Mouse (Mus musculus): ENCODE measurements at regions not wholly inside any gene's neighbourhood (a gene's known extent, or its start where the extent isn't known, plus 50 kb on each side); places are given as distances from the start of the nearest gene placed in this dataset.
A peak's percentile ranks its signal among the peaks of the same experiment; 100 is the strongest.

DNA sequence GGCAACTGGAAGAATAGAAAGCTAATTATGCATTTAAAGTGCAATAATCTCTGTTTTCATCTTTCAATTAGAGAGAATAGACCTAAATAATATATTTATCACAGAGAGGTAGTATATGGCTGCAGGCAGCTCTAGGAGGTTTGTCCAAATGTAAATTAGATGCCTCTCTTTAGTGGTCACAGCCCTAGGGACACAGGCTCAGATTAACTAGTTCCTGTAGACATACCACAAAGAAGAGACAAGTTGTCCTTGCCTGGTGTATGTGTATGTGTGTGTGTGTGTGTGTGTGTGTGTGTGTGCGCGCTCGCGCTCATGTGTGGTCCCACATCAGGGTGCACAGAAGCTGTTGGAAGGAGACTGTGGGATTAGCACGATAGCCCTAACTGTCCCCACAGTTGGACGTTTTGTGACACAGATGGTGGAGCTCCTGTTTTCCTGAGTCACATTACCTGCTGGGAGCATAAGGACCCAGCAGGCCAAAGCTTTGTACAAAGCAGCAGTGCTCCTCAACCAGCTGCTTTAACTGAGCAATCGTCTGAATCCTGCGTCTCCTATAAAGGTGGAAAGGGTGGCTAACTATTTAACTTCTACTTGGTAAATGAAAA is 138.5 kb upstream of the Lyplal1 start:
- intact Hi-C loops (cut with DNase I), result no loop called here
- no peak for DNase-seq

DNA sequence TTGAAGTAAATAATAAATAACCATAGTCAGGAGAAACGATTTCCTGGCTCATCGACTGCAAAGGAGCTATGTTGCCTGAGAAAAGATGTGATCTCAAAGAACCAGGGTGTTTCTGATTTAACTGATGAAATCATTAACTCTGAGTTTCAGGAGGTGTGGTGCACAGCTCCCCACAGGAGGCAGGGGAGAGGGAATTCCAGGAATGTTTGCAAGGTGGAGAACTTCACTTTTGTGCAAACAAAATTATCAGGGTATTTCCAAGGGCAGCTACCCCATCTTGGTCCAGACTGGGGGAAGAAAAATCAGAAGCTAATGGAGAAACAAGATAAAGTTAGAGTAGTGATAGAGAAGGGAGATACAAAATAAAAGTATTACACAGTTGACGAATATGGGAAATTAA is 137.4 kb upstream of the Lyplal1 start:
- intact Hi-C loops (cut with DNase I), result no loop called here
- DNase-seq, result no peak

DNA sequence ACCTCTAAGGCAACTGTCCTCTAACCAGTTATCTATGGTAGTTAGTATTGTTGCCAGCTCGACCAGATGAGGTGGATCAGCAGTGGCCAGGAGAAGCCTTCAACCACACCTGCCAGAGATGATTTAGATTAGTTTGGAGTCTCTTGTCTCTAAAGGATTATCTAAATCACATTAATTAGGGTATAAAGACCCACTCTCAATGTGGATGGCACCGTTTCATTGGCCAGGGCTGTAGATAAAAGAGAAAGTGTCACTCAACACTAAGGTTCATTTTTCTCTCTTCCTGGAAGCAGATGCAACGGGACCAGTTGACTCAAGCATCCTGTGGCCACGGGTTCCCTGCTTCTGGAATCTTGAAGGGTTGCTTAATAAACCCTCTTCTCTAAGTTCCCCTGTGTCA is 135.4 kb upstream of the Lyplal1 start:
- no peak for DNase-seq
- intact Hi-C loops (cut with DNase I), result no loop called here

DNA sequence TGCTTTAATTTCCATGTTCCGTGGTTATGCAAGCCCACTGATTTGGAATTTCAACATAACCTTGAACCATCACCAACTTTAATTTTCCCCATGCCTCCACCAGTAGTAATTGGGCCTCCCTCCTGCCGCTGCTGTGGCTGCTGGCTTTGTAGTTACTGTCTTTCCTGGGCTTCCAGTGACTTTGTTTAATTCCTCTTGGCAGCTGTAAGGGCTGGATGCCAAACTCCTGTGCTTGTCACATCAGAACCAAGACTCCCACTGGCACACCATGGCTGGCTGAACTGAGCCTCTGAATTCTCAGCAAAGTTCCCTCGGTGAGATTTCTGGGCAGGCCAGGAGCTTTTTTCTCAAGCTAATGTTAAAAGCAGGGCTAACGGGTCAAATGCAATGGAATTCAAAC is 133.2 kb upstream of the Lyplal1 start:
- intact Hi-C loops (cut with DNase I), result no loop called here
- DNase-seq, result peak; percentile 13 to 35

DNA sequence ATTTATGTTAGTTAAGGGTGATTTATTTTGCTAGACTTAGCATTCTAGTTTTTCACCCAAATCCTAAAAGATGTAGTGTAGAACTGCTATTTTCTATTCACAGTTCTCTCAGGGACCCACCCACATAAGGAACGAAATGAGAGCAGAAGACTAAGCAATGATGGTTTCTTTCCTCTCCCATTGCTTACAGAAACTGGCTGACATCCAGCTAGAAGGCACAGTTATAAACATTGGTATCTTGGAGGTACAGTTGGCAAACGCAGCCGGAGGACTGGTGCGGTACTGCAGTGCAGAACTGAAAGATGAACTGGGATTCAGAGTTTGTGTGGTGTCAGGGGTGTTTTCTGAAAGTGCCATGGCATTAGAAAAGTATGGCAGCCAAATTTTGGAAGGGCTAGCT is 132.1 kb upstream of the Lyplal1 start:
- intact Hi-C loops (cut with DNase I), result no loop called here
- no peak for DNase-seq

- intact Hi-C loops (cut with DNase I), result no loop called here
- no peak for DNase-seq
Observed at GRCm38 (mm10) chr1:186245723-186246440, 128.8 kb upstream of the Lyplal1 start.

- intact Hi-C loops (cut with DNase I), result loop anchor here (2.0 kb wide), 1 partner anchor 472 kb away; no protein-coding TSS in a partner anchor
- DNase-seq, result peak in 1 of 2 experiments; percentile 26
Observed at GRCm38 (mm10) chr1:186241112-186241511, 124.0 kb upstream of the Lyplal1 start.

DNA sequence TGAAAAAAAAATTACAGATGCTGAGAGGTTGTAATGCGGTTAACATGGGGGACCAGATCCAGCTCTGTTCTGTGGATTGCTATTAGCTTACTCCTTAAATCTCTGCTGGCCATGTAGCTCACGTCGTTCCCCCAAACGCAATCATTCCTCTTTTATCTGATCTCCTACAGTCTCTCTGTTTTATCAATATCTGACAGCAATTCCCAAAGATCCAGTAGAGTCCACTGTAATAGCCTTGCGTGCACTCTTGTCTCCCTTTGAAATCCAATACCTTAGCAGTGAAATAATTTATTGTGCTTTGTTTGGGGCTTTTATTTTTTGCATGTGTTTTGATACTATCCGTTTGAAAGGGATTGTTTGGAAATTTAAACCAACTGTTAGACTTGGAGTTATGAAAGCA is 120.4 kb upstream of the Lyplal1 start:
- DNase-seq, result no peak
- intact Hi-C loops (cut with DNase I), result no loop called here

- intact Hi-C loops (cut with DNase I), result no loop called here
- DNase-seq, result no peak
Observed at GRCm38 (mm10) chr1:186236267-186237020, 119.3 kb upstream of the Lyplal1 start.

DNA sequence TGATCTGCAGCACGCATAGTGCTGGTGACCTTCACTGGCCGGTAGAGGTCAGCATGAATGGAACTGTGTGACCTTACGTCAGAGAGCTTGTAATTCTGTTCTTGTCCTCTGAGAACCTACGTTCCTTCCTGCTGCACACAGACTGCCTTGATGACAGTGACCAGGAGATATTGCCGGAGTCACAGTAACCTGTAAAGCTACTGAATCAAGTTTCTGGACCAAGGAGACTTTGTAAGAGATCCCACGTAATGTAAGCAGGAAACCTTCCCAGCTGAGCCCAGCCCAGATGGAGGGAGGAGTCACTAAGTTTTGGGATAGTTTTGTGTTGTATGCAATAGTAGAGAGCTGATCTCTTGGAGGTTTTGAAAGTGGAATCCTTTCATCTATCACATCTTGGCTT is 117.4 kb upstream of the Lyplal1 start:
- DNase-seq, result no peak
- intact Hi-C loops (cut with DNase I), result no loop called here

DNA sequence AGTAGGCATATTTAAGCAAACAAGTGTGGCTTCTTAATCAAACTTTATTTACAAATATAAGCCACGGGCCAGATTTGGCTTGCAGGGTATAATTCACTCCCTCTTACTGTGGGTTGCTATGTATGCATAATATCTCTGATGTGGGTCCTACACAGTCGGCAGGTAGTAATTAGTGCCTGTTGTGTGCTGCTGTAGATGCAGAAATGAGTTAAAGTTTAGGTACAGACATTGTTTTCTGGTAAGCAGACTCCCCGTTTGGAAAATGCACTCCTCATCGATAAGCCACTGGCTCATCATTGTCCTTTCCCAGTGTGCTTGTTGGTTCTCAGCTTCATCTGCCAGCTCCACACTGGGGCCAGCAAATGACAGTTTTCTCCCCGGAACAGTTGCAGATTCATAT is 113.4 kb upstream of the Lyplal1 start:
- no peak for DNase-seq
- intact Hi-C loops (cut with DNase I), result no loop called here

DNA sequence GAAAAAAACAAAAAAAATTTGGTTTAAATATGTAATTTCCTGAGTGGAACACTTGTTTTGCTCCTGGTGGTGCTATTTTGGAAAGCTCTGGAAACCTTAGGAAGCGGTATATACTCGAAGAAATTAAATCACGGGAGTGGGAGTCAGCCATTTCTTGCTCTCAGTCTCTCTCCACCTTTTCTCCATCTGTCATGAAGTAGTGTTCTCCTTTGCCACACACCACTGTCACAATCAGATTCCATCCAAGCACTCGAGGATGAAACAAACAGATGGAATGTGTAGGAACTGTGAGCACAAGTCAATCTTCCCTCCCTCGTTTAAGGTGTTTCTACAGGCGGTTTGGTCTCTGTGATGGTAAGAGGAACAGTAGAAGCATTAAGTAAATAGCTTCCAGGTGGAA is 112.7 kb upstream of the Lyplal1 start:
- no peak for DNase-seq
- intact Hi-C loops (cut with DNase I), result no loop called here

- DNase-seq, result peak; percentile 9 to 39
- intact Hi-C loops (cut with DNase I), result no loop called here
Observed at GRCm38 (mm10) chr1:186228396-186228795, 111.3 kb upstream of the Lyplal1 start.

- intact Hi-C loops (cut with DNase I), result no loop called here
- DNase-seq, result no peak
Observed at GRCm38 (mm10) chr1:186224231-186224630, 107.1 kb upstream of the Lyplal1 start.

DNA sequence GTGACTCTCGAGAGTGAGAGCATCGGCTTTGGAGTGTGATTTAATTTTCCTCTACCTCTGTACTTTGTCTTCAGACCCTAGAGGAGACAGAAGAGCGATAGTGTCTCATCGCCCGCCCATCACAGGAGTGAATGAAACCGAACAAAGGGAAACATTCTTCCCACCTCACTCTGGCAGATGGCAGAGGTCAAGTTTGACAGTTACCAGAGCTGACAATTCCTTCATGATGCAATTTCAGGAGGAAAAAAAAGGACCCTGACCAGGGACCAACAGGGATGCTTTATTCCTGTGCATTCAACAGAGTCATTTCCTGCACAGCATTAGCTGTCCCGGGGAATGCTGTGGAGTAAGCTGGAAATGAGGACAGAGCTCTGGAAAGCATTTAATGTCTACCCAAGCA is 106.3 kb upstream of the Lyplal1 start:
- intact Hi-C loops (cut with DNase I), result no loop called here

GRCm38 (mm10) chr1:186218995-186219394 is 101.9 kb upstream of the Lyplal1 start:
- DNase-seq, result no peak
- intact Hi-C loops (cut with DNase I), result no loop called here

More for the DNA sequence above, 106.3 kb upstream of the Lyplal1 start:
- DNase-seq, result no peak

DNA sequence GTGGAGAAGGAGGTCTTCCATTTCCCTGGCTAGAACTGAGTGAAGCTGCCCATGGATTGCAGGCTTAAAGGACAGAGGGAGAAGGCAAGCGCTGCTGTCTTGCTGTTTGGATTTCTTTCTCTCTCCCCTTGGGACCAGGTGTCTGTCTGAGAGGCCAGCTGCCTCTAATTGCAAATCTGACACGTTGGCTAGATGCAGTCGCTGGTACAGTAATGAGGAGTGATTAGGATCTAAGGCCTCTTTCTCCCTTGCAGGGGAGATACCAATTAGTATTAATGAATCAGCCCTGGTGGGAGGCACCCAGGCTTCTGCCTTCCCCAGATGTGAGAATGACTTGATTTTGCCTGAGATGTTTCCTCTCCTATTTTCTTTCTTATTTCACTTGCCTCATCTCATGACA is 100.1 kb upstream of the Lyplal1 start:
- intact Hi-C loops (cut with DNase I), result no loop called here

GRCm38 (mm10) chr1:186204151-186204550 is 87.0 kb upstream of the Lyplal1 start:
- DNase-seq, result no peak
- intact Hi-C loops (cut with DNase I), result no loop called here

More for the DNA sequence above, 100.1 kb upstream of the Lyplal1 start:
- no peak for DNase-seq

GRCm38 (mm10) chr1:186202536-186202935 is 85.4 kb upstream of the Lyplal1 start:
- no peak for DNase-seq
- intact Hi-C loops (cut with DNase I), result no loop called here

DNA sequence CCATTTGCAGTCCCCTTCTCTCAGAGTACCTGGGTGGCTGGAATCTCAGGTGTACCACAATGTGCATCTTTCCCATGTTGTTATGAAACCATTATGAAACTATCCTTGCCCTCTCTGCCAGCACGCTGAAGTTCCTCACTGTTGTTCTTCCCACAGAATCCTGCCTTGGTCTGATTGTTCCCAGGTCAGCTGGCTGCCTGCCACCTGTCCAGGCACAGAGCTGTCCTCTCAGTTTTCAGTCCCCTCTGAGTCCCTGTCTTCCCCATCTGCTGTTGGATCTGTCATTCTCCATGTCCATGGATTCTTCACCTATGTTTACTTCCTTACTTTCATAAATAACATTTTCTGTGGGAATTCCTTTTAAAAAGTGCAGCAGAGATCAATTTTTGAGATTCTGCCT is 81.3 kb upstream of the Lyplal1 start:
- intact Hi-C loops (cut with DNase I), result no loop called here
- no peak for DNase-seq

DNA sequence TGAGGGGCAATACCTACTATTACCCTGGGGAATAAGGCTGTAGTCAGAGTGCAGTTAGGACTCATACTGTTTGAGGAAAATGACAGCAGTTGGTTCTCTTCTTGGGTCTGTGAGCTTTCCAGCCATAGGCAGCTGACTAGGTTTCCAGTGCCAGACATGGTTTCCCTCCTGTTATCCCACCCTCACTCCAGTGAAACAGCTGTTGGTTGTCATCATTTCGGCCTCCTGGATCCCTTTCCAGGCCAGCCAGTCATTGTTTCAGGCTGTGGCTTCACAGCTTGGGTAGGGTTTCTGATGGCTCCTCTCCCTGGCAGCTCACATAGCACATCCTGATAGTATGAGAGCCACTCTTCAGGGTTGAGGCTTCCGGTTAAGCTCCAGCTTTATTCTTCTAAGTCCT is 79.9 kb upstream of the Lyplal1 start:
- intact Hi-C loops (cut with DNase I), result no loop called here
- DNase-seq, result peak; percentile 48 to 68

DNA sequence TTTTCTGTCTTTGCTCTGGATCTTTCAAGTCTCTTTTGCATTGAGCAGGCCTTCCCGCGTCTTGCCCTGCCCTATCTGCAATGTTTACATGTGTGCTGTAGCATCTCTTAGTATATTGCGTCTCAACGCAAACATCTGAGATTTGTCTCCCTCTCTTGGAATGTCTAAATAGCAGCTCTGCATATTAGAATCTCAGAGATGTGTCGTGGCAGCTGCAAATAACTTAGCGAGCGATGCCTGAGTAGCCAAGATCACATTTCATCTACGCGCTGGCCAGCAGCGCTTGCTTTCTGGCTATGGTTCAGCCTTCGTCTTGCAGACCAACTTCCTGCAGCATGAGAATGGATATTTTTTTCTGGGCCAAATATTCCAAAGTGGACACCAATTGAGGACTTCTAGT is 72.3 kb upstream of the Lyplal1 start:
- intact Hi-C loops (cut with DNase I), result no loop called here
- peak; percentile 41 to 63 for DNase-seq

All from heart, postnatal 14 days (tissue).